Mouse (Mus musculus) frontal cortex, postnatal 36 days (tissue): ENCODE data around the gene Poln.
A peak's percentile ranks its signal among the peaks of the same experiment; 100 is the strongest.

Source experiments
- DNase-seq, 2 experiments: peaks; one replicate each; pipeline ENCODE4 v3.0.0; 2022; ENCODE audit warnings: low spot score in 2 of 2

Gene Poln

DNA sequence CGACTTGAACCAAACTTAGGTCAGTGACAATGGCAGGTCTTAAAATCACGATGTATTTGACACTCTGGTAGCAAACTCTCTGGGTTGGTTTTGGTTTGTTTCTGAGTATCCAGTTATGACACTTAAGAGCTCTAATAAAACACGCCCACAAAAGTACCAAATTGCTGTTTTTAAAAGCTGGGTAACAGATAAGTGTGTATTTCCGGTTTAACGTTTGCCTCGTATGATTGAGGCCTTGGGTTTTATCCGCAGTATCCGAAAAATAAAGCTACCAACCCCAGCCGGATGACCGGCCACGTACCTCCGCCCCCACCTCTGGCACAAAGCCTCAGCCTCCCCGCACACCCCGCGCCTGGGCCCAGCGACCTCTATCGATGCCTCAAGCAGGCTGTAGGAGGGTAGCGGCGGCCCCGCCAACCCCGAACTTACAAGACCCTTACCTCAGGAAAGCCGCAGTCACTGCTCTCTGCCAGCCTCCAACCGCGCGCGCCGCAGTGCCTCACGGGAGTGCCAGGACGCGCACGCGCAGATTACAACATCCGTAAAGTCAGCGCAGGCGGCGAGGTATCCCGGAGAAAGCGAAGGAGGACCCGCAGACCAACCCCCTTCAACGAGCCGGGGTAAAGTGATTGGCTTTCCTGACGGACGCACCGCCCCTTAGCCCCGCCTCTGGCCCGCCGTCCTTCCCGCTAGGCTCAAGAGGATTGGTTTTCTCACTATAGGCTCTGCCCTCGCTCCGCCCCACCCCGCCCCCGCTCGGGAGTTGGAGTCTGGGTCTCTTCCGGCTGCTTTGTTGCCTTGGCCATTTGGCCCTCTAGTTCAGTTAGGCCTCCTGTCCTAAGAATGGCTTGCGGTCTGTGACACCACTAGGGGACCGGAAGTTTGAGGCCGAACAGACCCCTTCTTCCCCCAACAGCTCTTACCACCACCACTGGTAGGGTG, at the start of gene Poln, which contains the start of gene Haus3:
Poln (minus strand) TSS at position 499 of the 942 bp plus-strand sequence.
Haus3 (minus strand) TSS at position 578 of the 942 bp plus-strand sequence.
- DNase-seq: peak; percentile 97

DNA sequence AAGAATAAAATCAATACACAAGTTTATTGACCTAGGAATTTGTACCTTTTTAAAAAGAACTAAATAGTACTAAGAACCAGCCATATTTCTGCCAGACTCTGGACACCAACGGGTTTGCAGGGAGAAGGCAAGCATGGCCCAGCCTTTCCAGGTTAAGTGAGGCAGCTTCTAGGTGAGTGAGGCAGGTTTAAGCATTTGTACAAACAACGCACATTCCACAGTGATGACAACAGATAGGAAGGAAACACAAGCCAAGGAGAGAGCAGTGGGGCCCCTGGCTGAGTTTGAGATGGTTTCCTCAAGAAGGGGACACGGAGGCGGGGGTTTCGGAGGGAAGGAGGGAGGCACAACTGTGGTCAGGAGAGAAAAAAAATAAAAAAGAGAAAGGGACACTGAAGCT, 49.4 kb upstream of the Poln start:
- DNase-seq: no peak

- DNase-seq: no peak
Observed at GRCm38 (mm10) chr5:34217756-34218155, 48.5 kb upstream of the Poln start.

DNA sequence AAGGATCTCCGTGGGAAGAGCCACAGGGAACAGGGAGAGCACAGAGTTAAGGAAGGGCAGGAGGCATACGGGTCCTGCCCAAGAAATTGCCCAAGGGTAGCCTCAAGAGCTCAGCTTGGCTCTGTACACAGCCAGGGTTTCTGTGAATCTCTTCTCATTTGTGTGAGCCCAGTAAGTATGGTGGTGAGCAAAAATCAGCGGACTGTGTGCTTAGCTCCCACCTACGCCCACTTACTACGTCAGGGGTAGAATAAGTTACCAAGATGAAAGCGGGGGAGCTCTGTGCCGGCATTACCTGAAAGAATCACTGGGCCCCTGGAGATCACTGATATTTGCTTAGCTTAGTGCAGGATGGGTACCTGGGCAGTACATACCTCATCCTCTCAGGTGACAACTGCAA, 46.8 kb upstream of the Poln start:
- no peak for DNase-seq

DNA sequence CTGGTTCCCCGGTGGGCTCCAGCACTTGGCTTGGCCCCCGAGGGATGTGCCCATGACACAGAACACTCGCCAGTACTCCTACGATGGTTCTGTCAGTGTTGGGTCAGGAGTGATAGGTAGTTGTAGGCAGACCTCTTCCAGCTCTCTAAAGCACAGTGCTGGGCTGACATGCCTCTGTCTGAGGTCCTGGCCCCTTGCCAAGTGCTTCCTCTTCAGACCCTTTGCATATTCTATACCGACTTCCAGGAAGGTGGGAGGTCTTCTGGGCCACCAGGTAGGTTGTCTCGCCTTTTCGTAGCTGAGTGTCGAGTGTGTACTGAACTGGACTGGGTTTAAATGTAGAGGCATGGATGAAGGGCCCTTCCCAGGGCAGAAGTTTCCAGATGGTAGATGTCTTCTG, 44.4 kb upstream of the Poln start:
- DNase-seq: no peak

DNA sequence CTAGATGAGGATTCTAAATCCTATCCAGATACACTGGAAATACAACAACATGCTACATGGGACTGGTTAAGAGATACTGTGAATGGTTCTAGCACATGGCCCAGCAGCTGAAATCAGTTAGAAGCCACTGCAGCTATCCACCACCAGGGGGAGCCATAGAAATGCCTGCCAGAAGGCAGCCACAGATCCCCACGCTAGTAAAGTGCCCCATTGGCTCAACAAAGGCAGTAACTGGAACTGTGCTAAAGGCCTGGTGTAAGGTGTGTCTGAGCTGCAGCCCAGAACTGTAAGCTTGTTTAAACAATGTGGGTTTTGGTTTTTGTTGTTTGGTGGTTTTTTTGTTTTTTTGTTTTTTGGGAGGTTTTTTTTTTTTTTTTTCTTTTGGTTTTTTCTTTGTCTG, 41.0 kb upstream of the Poln start:
- DNase-seq: peak; percentile 66 to 75

DNA sequence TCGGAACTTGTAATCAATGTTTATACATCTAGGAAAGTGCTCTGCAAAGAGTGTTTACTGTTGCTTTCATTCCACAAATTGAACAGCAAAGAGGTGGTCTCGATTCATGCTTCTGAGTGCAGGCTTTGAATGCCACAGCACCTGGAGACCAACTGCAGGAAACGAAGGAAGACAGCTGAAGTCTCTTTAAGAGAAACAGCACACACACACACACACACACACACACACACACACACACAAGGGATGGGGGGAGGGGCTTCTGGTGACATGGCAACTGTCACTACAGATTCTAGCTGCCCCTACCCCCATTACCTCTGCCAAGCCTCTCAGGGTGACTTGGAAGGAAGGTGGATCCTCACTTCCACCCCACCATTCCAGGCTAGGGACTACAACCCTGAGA, 38.3 kb upstream of the Poln start:
- DNase-seq: no peak

DNA sequence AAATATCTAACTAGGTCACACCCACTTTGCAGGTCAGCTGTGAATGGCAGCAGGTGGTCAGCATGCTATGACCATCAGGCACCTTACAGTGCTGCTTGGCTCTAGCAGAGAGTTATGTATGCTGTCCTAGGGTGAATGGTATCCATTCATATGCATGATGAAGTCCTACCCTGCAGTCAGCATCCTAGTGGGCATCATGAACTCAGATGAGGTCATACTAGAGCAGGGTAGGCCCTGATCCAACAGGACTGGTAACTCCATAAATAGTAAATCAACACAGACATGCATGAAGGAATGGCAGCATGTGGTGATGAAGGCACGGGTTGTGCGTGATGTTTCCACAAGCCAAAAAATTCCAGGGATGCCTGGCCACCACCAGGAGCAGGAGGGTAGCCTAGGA, 36.5 kb upstream of the Poln start:
- no peak for DNase-seq

DNA sequence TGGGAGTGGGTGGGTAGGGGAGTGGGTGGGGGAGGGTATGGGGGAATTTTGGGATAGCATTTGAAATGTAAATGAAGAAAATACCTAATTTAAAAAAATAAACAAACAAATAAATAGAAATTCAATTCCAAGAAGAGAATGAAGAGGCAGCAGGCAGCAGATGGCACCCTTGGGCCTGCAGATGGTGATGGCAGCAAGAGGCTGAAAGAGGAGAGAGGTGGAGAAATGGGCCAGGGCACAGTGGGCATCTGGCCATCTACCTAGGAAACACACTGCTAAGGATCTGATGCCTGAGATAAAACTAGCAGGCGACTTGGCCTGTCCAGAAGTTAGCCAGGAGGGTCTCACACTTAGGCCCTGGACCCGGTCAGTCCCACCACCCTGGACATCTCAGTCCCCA, 35.7 kb upstream of the Poln start:
- DNase-seq: no peak

GRCm38 (mm10) chr5:34202006-34202405, 32.8 kb upstream of the Poln start:
- DNase-seq: no peak

- DNase-seq: no peak
Observed at GRCm38 (mm10) chr5:34201396-34201795, 32.1 kb upstream of the Poln start.

- DNase-seq: no peak
Observed at GRCm38 (mm10) chr5:34198615-34199014, 29.4 kb upstream of the Poln start.

- peak; percentile 75 to 93 for DNase-seq
Observed at GRCm38 (mm10) chr5:34197243-34197642, 28.0 kb upstream of the Poln start.

GRCm38 (mm10) chr5:34196423-34196822, 27.2 kb upstream of the Poln start:
- no peak for DNase-seq

- no peak for DNase-seq
Observed at GRCm38 (mm10) chr5:34195786-34196185, 26.5 kb upstream of the Poln start.

DNA sequence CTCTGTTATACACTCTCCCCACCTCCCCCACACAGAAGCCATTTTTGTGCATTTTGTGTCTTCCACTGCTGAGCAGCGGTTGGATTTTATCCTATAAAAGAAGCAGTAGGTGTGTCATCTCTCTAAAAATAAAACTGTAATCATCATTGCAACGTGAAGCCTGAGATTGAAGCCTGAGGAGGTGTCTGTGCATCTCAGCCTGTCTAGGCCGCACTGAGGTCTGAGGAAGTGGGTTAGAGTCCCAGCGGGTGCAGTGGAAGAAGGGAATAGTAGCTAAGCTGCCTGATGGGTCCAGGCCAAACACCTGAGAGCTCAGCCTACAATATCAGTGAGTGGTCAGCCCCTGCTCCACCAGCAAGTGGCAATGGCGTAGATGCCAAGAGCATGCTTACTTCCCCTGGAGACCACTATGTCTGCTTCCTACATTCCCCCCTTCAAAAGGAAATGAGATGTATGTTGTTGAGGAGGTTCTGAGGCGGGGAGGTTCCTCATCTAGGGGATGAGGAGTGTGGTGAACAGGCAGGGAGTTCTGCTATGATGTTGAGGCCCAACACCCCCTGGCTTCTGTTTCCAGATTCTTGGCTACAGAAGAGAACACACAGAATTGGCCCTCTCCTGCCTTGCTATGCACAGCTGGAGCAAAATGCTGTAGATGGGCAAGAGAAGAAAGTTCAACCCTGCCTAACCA, 25.9 kb upstream of the Poln start:
- peak in 1 of 2 experiments; percentile 65 for DNase-seq

DNA sequence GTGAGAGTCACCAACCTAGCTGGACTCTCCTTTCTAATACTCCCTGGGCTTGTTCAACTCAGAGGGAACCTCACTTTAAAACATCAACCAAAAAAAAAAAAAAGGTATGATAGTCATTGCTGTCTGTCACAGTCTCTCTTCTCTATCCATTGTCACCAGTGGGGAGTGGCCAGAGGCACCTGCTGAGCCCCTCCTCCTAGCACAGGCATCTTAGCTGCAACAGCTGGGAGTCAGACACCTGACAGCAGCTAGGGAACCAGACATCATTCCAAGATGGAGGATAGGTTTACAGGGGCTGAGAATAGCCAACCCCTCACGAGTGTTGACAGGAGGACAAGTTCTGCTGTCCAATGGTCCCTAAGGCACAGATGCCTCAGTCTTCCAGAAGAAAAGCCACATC, 25.2 kb upstream of the Poln start:
- DNase-seq: no peak

- DNase-seq: no peak
Observed at GRCm38 (mm10) chr5:34191843-34192242, 22.6 kb upstream of the Poln start.

DNA sequence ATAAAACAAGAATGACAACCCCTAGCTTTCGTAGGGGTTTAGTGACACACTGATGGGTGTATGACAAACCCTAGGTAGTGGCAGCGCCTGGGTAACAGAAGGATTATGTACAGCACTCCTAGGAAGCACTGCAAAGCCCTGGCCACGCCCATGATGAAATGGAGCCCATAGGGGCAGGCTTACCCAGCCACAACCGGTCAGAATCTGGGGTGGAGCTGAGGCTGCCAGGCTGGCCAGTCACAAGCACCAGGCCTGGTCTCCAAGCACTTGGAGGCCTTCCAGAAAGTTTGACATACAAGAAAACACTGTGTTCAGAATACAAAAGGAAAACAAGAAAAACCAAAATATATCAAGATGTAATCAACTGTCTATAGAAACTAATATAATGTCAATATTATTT, 21.8 kb upstream of the Poln start:
- DNase-seq: no peak

- no peak for DNase-seq
Observed at GRCm38 (mm10) chr5:34189521-34189920, 20.3 kb upstream of the Poln start.

DNA sequence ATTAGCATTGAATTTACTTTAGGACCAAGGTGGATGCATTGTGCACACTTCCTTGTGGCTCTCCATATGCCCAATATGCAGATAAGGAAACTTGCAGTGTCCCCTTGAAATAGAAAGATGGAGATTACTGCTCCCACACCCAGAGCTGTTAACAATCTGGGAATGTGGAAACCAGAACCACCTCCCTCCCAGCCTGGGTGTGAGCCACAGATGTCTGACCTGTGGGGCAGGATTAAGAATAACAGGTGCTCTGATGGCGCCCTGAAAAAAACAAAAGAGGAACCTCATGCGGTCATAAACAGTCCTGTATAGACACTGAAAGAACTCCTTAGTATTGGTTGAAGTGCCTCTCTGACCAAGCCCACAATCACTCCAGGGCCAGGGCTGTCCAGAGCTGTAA, 19.6 kb upstream of the Poln start:
- DNase-seq: peak in 1 of 2 experiments; percentile 29

GRCm38 (mm10) chr5:34187601-34188316, 18.5 kb upstream of the Poln start, which contains the start of gene Mxd4:
Gene Mxd4 (minus strand): TSS chr5:34187720.
- peak; percentile 98 to 100 for DNase-seq
